Mouse (Mus musculus) heart, postnatal 0 days (tissue): ENCODE measurements at regions not wholly inside any gene's neighbourhood (a gene's known extent, or its start where the extent isn't known, plus 50 kb on each side); places are given as distances from the start of the nearest gene placed in this dataset.

Source experiments
- CTCF ChIP-seq: IDR thresholded peaks from 2 replicates; pipeline ENCODE4 v1.5.1; 2016; ENCODE audit warnings: antibody characterized with exemption, control low read depth, low read depth
- EP300 ChIP-seq: IDR thresholded peaks from 2 replicates; pipeline ENCODE4 v1.6.1; 2016; ENCODE audit warnings: antibody characterized with exemption, low read depth

- TF ChIP-seq CTCF = no peak
- TF ChIP-seq EP300 = no peak
These were observed 257.0 kb downstream of the Galc start for GRCm38 (mm10) chr12:98002217-98002616.
